Mouse (Mus musculus): ENCODE measurements around the gene Rap1gap2.

Gene Rap1gap2

DNA sequence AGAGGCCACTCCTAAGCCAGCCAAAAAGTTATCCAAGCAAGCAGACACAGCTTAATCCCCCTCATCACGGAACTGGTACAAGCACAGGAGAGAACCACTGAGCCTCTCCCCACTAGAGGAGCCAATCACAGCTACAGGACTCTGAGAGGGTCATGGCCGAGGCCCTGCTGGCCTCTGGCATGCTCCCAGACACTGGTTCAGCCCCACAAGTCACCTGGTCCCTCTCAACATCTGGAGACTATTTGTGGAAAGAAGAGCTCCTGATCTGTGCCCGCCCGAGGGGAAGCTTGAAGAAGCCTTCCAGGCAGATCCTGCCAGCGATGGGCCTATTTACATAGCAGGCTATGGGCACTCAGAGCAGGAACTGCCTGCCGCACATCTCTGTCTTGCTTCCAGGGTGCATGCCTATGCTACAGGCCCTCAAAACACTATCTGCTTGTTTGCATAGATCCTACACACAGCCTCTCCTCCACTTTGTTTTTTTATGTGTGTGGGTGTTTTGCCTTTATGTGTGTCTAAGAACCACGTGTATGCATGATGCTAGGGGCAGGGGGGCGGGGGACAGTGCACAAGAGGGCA is 111.1 kb downstream of the Rap1gap2 start:
- DNase-seq, result no peak

DNA sequence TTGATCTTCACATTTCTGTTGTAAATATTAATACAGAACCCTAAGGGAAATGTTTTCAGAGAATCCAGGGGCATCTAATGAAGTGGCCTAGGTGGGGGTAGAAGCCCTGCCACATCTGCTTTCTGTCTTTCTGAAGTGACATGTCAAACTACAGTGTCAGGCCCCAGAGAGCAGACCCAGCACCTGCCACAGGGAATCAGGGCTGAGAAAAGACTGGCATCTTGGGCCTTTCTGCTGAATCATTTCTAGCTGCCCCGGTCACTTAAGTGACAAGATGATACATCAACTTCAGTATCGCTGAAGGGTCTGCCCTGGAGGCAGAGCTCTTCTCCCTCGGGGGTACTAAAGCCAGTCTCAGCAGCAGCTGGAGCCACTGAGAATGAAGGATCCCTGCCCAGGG is 111.7 kb downstream of the Rap1gap2 start:
- no peak for DNase-seq

DNA sequence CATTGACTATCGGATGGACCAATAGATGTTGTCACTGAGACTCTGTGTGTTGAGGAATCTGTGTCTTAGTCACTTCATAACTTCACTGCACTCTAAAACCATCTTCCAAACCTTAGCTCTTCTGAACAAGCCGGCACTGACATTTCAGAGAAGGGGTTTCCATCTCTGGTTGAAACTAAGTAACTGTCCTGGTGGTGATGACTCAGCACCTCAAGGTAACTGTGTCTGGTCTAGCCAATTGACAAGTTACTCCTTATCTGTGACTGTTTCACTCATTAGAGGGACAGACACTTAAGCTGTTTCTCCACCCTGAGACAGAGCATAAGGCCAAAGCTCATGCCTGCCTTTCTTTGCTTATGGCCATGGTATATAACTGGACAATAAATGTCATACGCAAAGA is 114.1 kb downstream of the Rap1gap2 start:
- DNase-seq, result no peak

DNA sequence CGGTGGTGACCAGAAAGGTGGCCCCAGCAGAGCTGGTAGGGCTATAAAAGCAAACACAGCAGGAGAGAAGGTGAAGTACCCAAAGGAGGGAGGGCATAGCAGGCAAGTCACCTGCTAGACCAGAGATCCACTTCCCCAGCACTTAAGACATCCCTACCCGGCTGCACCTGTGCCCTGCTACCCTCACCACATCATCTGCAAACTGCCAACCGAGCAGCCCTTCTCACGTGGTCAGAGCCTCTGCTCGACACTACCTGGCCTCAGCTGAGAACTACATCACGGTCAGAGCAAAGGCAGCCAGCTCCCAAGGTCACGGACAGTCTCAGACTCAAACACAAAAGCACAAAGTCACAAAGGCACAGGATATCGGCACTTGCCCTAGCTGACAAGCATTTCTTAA is 116.8 kb downstream of the Rap1gap2 start:
- DNase-seq, result no peak

DNA sequence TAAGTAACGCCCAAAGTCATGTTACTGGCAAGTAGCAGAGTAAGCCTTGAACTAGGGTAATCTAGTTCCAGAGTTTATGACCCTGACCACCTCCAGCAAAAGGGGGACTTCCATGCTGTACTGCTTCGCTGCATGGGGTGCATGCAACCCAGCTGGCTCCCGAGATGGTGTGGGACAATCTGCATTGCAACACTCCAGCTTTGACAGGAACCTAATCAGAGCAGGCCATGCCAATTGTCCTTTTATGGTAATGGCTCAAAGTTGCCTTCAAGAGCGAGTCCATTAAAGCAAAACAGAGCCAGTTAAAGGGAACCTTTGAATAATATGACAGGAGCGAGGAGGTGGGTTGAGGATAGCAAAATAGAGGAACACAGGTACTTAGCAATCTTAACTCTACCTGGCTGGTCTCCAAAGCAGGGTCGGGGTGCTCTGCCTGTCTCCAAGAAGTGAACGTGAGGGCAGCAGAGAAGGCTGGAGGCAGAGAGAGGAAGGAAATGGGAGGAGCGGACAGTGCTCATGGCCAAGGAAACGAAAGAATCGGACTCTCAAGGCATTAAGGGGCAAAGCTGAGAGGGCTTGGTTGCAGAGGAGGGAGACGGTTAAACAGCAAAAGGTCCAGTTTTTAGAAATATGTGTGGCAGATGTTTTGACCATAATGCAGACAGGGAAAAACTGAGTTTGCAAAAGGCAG is 117.4 kb downstream of the Rap1gap2 start:
- DNase-seq, result no peak

DNA sequence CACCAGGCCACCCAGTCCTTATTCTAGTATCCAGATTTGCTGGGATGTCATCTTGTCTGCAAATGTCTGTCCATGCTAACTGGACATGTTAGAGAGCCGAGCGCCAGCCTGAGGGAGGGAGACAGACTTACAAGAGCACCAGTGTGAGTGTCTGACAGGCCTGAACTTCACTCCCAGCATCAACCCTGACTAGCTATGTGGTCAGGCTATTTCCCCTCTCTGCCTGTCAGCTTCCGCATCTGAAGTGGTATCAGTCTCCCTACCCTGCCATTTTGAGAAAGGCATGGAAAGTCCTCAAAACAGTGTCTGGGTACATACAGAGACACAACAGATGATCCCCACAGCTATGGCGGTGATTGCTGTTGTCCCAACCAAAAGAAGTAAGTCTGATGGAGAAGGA is 119.6 kb downstream of the Rap1gap2 start:
- DNase-seq, result no peak

DNA sequence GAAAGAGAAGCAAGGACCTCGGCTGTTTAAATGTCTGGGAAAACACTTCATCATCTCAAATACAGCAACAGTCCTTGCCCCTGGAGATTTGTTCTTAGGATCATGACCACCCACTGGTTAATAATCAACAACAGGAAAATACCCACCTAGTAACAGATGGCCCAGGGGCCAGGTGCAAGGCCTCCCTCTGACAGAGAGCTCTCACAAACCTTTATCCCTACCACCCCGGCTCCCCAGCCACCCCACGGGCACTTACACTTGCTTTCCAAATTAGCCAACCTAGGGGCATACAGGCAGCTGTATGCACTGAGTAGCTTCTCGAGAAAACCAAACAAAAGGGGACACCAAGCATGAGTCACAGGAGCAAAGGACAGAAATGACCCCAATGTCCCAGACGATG is 121.5 kb downstream of the Rap1gap2 start:
- DNase-seq, result no peak

DNA sequence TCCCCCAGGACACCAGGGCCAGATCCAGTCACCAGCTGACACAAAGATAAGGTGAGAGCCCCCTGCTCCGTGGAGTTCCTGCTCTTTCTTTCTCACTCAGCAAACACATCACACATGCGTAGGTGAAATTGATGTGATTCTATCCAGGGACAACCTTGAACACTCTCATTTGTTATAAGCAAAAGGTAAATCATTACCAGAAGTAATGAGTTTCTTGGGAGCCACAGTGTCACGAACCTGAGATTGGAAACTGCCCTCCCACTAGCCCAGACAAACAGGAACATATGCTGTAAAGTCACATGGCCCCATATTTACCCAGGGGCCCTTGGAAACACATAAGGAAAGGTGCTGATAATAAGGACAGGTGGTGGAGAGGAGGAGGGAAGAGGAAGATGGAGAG is 122.8 kb downstream of the Rap1gap2 start:
- no peak for DNase-seq

DNA sequence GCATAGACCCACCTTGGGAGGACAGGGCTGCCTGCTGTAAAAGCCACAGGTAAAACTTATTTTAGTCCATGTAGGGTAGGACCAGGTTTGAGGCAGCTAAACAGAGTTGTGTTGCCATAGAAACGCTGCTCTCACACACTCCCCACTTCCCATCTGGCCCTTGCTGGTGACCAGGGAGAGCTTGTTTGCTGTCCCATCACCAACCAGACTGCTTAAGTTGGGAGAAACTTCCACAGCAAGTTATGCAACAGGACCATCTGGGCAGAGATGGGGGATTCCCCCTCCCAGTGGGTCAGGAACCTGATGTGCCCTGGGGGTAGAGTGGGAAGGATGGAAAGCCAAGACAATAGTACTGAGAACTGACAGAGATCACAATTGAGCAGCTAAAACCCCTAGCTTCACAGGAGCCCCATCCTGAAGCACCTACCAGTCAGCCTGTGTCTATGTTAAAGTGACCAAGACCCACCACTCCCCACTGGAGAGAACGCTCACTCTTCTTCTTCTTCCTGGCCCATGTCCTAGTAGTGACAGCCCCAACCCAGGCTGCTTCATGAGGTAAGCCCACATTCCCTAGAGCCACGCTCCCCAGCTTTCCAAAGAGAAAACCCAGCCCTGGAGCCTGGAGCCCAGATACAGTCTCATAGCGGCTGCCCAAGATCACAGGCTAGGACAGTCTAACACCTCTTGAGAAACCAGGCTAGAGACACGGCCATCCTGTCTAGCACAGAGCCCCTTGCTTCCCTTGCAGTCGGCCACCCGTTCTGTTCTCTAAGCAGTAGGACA is 125.1 kb downstream of the Rap1gap2 start:
- DNase-seq, result no peak

DNA sequence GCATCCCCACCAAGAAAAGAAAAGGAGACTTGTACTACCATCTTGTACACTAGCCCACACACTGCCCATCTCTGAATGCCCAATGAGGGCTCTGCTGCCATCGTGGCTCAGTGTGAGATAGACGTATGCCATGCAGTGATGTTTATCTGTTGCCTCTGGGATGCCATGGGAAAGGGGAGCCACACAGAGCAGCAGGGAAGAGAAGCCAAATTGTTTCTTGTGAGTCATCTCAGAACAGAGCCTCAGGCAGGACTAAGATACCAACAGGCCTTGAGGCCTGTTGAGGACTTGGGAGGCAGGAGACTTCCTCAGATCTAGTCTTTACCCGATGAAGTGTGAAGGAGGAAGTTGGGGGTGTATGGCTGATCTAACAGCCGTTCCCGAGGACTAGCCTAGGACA is 126.8 kb downstream of the Rap1gap2 start:
- no peak for DNase-seq

DNA sequence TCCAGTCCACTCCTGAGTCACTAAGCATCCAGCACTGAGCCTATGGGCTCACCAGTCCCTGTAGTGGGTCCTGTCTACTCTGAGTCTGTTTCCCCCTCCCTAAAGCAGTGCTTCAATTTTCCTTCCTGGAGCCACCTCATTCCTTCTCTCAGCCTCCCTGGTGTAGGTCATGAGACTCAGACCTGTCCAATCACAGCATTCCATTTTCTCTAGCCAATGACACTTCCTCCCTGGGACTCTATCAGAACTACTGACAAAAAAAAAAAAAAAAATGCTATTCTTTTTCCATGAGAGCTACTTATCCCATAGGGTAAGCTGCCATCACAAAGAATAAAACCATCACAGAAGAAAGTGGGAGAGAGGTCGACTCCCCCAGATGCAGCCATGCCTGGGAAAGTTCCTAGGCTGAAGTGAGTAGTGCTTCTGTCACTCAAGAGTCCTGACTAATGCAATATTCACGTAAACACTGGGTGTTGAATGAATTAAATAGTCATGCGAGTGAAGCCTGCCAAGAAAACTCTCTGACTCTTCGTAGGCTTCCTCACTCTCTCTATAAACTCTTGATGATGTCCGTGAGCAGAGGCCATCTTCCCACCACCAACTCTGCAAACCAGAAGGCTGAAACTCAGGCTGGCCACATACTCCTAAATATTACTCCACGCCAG is 127.4 kb downstream of the Rap1gap2 start:
- DNase-seq, result no peak

DNA sequence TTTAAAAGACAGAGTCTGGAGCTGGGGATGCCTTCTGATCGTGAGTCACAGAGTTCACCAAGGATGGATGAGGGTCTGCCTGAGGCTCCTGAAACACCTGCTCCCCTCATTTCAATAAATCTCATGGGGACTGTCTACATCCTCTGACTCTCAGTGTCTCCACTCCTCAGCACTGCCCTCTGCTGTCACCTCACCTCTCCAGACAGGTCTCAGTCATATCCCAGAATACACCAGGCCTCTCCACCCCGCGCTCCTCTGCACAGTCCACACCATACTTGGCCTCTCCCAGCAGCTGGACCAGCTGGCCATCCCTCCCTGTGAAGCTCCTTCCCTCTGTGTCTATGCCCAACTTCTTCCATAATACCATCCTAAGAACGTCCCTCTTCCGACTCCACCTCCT is 128.9 kb downstream of the Rap1gap2 start:
- peak; percentile 63 for DNase-seq

DNA sequence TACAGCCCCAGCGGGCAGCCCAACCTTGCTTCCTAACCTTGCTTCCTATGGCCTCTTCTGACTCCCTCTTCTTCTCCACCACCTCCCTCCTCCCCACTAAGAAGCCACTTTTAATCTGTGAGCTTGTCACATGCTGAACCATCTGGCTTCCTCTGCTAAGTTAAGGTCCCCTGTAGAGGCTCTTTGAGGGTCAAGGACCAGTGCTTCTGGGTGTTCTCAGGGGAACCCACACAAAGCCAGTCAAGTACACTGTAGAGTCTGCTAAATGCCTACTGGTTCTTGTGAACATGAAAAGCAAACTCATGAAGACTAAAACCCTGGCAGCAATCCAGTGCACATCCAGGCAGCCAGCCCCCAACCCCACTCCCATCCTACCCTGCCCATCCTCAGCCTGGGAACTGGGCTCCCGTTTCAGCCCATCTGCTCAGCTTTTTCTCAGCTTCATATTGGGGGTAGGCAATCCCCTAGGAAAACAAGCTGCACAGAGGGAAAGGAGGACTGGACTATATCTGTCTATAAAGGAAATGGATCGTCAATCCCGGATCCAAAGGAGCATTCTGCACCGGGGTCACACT is 130.9 kb downstream of the Rap1gap2 start:
- no peak for DNase-seq

DNA sequence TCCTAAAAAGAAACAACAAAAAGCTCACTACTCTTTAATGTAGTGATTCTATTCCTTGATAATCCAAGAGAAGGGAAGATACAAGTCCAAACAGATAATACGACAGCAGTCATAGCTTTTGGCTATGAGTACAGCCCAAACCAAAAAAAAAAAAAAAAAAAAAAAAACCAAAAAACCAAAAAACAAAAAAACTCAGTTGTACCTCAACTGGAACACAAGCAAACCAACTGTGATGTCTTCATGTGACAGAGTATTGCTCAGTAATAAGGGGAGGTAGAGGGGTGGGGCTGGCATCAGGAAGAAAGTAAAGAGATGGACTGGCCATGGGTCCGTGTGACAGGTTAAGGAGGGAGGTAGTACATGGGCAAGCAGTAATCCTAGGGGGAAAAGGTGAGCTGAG is 131.8 kb downstream of the Rap1gap2 start:
- DNase-seq, result no peak

DNA sequence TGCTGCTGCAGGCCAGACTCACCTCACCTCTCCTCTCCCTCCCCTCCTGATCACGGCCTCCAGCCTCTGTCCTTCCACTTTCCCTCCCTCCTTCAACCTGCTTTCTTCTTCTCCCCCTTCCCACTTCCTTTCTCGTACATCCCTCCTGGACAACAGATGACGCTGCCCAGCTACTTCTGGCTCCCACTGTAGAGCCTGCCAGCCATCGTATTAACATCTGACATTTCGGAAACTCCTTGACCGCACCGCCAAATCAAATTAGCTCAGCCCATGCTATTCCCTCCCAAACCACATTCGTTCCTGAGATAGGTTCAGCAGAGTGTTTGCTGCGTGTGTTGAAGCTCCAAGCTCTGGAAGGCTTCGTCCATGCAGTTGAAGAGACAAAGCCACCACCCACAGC is 138.0 kb downstream of the Rap1gap2 start:
- no peak for DNase-seq

DNA sequence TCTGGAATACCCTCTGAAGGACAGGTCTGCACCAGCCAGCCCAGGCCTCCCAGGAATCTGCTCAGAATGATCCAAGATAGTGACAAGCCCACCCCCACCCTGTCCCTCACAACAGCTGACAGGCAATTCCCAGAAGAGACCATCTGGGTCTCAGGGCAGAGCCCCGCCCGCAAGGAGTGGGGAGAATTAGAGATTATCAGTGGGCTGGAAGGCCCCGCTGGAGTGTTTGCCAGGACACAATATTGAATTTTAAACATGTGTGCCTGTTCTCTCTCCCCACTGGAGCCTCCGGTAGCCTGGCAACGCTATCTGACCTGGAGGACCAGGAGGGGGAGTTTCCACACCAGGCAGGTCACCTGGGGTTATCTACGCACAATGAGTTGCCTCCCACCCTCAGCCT is 142.5 kb downstream of the Rap1gap2 start:
- DNase-seq, result no peak

DNA sequence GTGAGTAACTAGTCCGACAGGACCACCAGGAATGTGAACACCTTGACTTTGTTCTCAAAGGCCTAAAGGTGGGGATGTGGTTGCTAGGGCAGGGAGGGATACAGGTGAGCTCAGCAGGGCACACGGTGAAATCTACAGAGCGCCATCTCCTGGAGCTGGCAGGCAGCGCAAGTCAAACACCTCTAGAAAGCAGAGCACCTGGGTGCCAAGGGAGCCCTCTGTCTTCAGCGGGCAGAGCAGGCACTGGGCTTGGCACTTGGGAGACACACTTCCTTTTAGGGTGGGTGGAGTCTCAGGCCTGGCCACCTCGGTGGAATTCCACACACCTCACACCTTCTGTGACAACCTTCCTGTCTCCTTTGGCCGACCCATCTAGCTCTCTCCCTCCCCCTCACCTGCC is 145.0 kb downstream of the Rap1gap2 start:
- DNase-seq, result peak; percentile 58

DNA sequence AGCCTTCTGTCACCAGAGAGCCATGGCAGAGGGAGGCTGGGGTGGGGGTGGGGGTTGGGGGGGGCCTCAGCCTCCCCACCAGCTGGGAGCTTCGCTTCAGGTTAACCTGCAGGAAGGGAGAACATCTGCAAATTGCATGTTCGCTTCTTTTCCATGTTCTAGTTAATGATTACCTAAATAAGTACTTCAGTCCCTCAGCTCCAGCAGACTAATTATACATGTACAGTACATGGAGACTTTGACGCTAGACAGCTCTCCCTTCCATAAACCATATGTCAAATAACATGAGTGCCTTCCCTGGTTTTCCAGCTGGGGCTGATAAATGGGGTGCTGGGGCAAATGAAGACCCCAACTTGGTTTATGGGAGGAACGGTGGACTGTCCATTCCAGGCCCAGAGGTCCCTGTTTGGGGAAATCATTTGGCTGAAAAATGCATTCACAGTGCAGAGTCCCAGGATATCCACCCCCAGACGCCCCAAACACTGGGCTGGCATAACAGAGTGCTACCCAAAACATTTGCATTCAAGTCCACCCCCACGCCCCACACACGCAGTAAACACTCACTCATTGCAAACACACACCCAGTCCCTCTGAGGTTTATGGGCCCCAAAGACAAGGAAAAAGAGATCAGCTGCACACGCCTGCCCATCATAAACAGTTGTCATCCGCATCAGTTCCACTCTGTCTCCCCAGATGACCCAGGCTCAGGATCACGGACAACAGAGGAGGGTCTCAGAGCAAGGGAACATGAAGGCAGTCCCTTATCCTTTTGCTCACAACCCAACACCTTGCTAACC is 146.3 kb downstream of the Rap1gap2 start:
- no peak for DNase-seq

DNA sequence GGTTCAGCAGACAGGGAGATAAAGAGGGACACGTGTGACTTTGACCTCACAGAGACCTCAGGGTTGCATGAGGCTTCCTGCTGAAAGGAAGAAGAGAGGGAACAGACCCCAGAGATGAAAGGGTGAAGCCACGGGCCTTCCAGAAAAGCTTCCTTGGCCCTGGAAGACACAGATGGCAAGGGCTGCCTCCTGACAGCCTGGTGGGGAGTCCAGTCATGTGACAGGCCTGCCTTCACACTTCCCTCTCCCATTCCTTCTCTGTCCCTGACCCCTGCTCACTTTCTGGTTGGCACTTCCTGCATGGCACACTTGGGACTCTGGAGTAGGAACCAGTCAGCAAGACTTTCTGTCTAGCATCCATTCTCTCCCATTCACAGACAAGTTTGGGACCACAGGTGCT is 148.1 kb downstream of the Rap1gap2 start:
- DNase-seq, result no peak

DNA sequence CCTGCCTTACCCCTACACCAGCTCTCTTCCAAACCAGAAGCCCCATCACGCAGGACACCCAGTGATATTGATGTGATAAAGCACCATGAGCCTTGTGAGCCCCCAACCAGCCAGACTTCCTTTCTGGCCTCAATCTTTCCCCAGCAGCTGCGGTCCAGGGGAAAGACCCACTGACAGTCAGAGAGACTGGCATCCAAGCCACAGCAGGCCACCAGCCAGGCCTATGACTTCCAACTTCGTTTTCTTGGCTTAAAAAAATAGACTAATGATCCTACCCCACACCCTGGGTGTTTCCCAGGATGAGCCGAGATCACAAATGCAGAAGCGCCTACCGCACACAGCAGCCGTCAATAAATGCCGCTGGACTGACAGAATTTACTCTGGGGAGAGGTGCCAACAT is 151.1 kb downstream of the Rap1gap2 start:
- DNase-seq, result no peak

DNA sequence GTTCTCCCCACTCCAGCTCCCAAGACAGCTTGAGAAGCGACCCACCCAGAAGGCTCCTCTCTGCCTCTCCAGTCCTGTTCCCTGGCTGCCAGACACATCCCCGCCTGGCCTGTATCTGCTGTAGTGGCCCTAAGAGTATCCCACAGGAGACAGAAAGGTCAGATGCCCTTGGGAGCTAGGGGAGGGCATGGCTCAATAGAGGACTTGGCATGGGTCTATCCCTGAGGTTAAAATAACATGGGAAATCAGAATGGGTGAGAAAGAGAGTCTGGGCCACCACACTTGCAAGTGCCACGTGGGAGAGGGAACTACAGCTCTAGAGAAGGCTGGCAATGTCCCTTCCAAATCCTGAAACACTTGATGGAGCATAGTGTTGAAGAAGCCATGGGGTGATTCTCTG is 152.3 kb downstream of the Rap1gap2 start:
- no peak for DNase-seq

DNA sequence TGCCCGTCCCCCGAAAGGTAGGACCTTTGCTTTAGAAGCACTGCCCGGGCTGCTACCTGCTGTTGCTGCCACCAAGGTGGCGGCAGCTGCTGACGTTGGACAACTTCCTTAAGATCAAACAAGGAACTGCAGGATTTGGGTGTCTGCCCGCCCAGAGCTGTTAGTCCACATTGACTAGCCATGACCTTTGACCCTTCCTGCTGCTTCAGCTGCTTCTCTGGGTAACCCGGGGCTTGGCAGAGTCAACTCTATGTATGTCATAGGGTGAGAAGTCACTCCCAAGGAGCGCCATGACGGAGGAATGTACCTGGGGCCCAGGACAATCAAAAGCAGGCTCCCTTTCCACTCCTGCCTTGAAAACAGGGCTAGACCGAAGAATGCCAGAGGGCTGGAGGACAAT is 153.5 kb downstream of the Rap1gap2 start:
- DNase-seq, result no peak

DNA sequence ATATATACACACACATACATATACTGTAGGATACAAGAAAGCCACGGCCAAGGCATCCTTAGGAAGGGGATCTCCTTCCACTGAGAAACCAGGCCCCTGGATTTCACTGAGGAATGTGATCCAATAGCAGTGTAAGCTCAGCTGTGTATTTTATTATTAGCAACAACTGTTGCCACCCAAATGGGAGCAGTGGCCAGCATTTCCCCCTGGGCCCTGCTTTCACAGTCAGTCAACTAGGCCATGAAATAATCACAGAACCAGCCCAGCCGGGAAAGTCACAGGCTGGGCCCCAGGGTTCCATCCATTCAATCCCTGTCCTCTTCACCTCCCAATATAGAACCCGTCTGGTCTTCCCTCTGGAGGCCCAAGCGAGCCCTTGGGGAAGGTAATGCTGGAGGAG is 162.2 kb downstream of the Rap1gap2 start:
- no peak for DNase-seq

Data from thymus, postnatal 4 days (tissue).